Mouse (Mus musculus) left cerebral cortex, postnatal 4 days (tissue): ENCODE measurements at regions not wholly inside any gene's neighbourhood (a gene's known extent, or its start where the extent isn't known, plus 50 kb on each side); places are given as distances from the start of the nearest gene placed in this dataset.
A peak's percentile ranks its signal among the peaks of the same experiment; 100 is the strongest.

Experiments used
- DNase-seq: peaks from one replicate; pipeline ENCODE4 v3.0.0-alpha.2; 2022
- intact Hi-C: fragments of 180-260 bp; cut with DNase I; formaldehyde crosslinking; loops from one replicate; pipeline ENCODE4 v1.15.1; 2025

DNA sequence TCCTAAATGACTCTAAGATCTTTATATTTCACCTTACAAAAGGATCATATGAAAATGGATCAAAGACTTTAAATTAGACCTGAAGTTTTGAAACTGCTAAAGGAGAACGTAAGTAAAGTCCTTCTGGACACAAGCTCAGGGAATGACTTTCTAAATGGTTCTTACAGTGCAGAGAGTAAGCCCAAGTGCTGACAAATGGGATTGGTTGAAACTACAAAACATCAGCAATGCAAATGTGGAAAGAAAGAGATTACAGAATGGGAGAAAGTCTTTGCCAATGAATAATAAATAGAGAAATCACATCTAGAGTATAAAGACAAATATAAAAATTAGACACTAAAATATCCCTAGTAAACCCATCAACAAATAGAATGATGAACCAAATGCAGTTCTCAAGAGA lies 263.9 kb downstream of the Atp10a start:
- no peak for DNase-seq
- intact Hi-C loops: no loop called here

DNA sequence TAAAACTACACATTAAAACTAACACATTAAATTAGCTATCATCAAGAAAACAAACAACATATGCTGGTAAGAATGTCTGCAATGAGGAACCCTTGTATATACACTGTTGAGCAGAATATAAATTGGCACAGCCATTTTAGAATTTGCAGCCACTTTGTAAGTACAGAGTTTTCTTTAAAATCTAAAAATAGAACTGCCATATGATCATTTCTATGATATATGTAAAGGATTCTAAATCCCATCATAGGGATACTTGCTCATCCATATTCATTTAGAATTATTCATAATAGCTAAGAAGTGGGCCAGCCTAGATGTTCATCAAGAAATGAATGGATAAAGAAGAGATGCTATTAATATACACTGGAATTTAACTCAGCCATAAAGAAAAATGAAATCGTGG lies 264.3 kb downstream of the Atp10a start:
- intact Hi-C loops: no loop called here
- DNase-seq: no peak

DNA sequence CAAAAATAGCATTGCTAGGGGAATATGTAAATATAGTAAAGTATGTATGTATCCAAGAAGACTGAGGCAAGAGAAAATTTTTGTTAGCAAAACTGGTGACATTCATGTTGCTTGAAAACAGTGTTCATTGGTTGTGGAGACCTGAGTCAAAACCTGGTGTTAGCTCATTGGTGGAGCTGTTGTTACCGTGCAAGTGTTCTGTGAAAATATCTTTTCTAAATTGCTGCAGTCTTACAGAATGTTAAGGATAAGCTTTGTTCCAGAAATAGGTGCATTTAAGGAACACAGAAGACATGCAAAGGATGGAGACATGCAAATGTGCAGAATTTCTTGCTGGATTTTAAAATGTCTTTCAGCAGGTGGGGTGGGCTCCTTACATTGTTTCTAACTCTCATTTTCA lies 269.0 kb downstream of the Atp10a start:
- intact Hi-C loops: no loop called here
- DNase-seq: no peak

DNA sequence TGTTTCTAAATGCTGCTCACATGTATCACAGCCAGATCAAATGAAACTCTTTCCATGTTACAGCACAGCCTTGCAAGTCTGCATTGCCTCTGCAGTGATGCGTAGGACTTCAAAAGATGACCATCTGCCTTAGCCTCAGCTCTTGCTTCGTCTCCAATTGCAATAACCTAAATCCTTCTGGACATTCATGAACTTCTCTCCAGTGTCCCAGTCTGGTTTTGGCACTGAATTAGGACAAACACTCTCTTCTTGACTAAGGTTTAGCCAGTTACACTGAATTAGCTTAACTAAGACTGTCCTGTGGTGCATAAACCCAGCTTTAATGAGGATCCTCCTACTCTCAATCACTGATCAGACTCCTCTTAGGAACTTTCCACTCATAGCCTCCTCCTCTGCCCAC lies 269.4 kb downstream of the Atp10a start:
- DNase-seq: no peak
- intact Hi-C loops: no loop called here

DNA sequence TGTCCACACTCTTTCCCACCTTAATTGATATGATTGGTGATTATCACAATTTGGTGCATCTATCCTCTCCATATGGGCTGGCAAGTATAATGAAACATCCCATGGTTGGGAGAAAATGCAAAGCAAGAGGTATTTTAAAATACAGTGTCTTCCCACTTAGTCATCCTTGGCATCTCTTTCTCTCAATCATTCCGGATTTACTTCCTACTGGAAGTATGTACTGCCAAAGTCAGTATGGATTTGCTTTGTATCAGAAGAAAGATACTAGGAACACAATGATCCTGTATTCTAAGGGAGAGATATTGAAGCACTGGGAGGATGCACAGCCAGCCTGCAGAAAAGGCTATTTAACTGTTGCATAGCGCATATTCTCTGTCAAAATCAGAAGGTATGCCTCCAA lies 271.1 kb upstream of the Ube3a start:
- no peak for DNase-seq
- intact Hi-C loops: no loop called here

DNA sequence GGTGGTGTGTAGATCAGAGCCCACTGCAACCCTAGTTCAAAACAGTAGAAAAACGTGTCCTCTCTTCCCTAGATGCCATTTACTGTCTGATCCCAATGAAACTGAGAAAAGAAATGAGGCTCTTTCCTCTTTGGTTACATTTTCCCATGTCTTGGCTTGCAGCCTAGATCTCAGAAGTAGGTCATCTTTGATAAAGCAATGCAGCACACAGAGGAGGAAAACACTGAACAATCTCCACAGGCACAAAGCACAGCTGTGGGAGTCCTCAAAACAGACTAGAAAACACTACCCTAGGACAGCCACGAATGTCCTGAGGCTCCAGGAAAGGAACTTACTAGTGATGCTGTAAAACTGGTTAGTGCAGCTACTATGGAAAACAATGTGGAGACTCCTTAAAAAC lies 221.4 kb upstream of the Ube3a start:
- intact Hi-C loops: no loop called here
- peak; percentile 2 for DNase-seq

DNA sequence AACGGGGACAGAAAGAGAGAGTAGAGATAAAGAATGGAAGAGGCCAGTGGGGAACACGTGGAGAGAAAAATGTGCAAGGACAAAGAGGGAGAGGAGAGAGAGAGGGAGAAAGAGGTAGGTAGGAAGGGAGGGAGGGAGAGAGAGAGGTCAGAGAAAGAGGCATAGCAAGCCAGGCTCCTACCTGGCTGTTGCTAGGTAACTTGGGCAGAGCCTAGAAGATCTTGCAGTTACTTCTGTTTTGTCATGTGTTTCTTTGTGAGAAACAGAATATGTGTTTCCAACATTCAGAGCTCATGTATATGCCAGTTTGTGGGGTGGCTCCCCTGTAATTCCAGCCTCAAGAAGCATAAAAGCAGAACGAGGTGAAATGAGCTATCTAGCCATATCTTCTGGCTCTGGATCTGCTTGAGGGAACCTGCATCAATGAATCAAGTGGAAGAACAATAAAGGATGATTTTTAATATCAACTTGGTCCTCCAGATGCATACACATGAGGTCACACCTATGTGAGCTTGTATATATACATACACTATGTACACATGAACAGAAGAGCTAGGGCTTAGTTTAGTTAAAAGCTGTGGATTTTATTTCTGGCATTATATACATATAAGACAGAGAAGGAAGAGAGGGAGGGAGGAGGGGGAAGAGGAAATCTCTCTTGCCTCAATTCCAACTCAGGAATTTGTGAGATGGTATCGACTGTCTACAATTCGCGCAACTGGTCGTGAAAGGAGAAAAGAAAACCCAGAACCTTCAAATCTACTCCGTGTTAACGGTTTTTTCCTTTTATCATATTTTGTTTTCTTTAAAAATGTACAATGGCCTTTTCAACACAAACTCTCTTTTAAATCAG lies 214.9 kb upstream of the Ube3a start:
- intact Hi-C loops: no loop called here
- DNase-seq: no peak

DNA sequence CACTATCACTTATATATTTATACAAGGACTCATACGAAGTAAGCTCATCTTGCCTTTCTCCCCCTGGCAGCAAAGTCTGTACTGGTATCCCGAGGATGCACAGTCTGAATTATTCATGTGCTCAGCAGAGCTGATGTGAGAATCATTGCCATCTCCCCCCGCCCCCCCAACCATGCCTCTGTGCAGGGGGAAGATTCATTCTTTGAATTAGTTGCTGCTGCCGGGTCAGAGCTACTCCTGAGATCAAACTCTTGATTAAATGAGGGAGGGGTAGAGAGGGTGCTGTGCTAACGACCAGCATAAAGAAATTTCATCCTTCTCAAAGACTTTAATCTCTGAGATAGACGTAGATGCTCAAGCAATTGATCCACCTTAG lies 214.3 kb upstream of the Ube3a start:
- DNase-seq: peak; percentile 2
- intact Hi-C loops: no loop called here

DNA sequence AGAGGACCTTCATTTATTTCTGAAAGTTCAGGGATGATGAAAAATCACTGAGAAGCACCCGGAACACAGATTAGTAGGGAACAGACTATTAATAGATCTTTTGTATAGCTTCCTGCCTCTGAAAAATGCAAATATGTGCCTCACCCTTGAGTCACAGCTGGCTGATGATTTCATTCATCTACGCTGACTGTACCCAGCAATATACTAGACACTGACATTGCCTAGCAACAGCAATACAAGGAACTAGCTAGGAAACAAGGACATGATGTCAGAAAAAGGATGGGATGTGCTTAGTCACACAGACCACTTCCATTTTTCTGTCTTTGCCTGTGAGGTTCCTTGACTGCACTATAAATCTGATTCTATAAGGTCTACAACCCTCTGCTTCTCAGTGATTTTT lies 201.1 kb upstream of the Ube3a start:
- no peak for DNase-seq

More for the DNA sequence above, 201.1 kb upstream of the Ube3a start:
- intact Hi-C loops: no loop called here
